Mouse (Mus musculus) liver, embryonic 15.5 days (tissue): Measurements from ENCODE around the gene Ldb1. TPM values are rescaled to one million over a fixed set of nuclear protein-coding genes. Genes with fewer than 3 reads are reported as not detected.

Experiments used
- ATAC-seq: fragments of 200-750 bp; cut with Nextera tagmentation; 2 replicates; pipeline ENCODE4 v1.8.0; 2017; ENCODE audit warnings: moderate number of reproducible peaks, mild to moderate bottlenecking, moderate library complexity; ENCODE audit not compliant: insufficient read depth
- H3K27ac ChIP-seq: fragments of 300-500 bp; sonication (generic); replicated peaks from 2 replicates; pipeline ENCODE4 v1.5.1; 2015; ENCODE audit warnings: mild to moderate bottlenecking, inconsistent platforms
- H3K27me3 ChIP-seq: fragments of 300-500 bp; sonication (generic); 2 replicates; pipeline ENCODE4 v1.6.1; 2015; ENCODE audit warnings: mild to moderate bottlenecking, inconsistent platforms
- H3K36me3 ChIP-seq: fragments of 300-500 bp; sonication (generic); replicated peaks from 2 replicates; pipeline ENCODE4 v1.6.1; 2015; ENCODE audit warnings: moderate library complexity, mild to moderate bottlenecking, inconsistent platforms
- H3K4me1 ChIP-seq: fragments of 300-500 bp; sonication (generic); replicated peaks from 2 replicates; pipeline ENCODE4 v1.6.1; 2015; ENCODE audit warnings: inconsistent platforms
- H3K4me2 ChIP-seq: fragments of 300-500 bp; sonication (generic); 2 replicates; pipeline ENCODE4 v1.6.1; 2015; ENCODE audit warnings: moderate library complexity, mild to moderate bottlenecking, inconsistent platforms
- H3K4me3 ChIP-seq: fragments of 300-500 bp; sonication (generic); replicated peaks from 2 replicates; pipeline ENCODE4 v1.5.1; 2015; ENCODE audit warnings: mild to moderate bottlenecking, inconsistent platforms
- H3K9ac ChIP-seq: fragments of 300-500 bp; sonication (generic); 2 replicates; pipeline ENCODE4 v1.6.1; 2015; ENCODE audit warnings: moderate library complexity, mild to moderate bottlenecking, inconsistent platforms
- H3K9me3 ChIP-seq: fragments of 300-500 bp; sonication (generic); replicated peaks from 2 replicates; pipeline ENCODE4 v1.6.1; 2016; ENCODE audit warnings: inconsistent platforms
- WGBS: fragments of 180-500 bp; shearing (Covaris S2); methylation state at CpG from one replicate; pipeline ENCODE4 v1.1.7; 2015; ENCODE audit warnings: mixed read lengths; ENCODE audit not compliant: insufficient replicate concordance; 5-methylcytosine and 5-hydroxymethylcytosine counted together
- polyA plus RNA-seq: library from polyadenylated mRNA; unstranded; fragments of >200 nt; fragmentation: Nextera tagmentation; extraction: Ambion mirVana; gene quantifications from 2 replicates; pipeline ENCODE4 v1.2.1, GENCODE M21; 2015

Gene Ldb1
- 27.0 and 31.2 TPM in 2 replicates for polyA plus RNA-seq

DNA sequence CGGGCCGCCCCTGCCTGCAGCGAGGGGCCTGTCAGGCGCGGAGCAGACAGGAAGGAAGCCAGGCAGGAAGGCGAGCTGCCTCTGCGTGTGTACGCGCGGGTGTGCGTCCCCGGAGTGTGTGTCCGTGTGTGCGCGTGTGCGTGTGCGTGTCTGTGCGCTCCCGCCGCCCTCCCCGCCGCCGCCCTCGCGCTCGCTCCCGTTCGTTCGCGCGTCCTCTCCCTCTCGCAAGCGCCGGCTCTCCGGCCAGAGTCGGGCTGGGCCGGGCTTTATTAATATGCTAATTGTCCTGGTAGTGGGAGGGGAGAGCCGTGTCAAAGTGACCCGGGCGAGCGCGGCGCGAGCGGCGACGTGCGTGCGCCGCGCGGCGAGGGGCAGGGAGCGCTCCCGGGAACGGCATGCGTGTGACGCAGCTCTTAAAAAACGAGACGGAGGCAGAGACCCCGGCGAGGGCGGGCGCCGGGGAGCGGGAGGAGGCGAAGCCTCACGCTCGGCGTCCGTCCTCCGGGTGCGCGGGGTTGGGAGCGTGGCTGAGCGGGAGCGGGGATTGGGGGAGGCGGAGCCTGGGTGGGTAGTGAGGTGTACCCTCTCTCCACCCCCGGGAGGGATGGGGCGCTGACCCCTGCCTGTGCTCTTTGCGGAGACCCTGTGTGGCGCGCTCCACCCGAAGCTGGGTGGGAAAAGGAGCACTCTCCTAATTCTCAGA lies at the start of gene Ldb1:
Gene Ldb1 (minus strand): TSS at position 222 of the 703 bp plus-strand sequence.
- peak within 1 kb of the TSS; percentile 93 for H3K27ac ChIP-seq
- under 1% methylated on average over 78 of the region's 84 CpGs for WGBS
- H3K27me3 ChIP-seq: peaks cover 31% of the 10 kb centered on the region
- no peaks in the 10 kb centered on the region for H3K9me3 ChIP-seq
- H3K4me2 ChIP-seq: peak within 1 kb of the TSS; percentile 99
- peaks cover 67% of the 10 kb centered on the region for H3K4me1 ChIP-seq
- H3K36me3 ChIP-seq: no peaks in the 10 kb centered on the region
- ATAC-seq: peak; percentile 70
- peak within 1 kb of the TSS; percentile 86 for H3K9ac ChIP-seq
- H3K4me3 ChIP-seq: peak within 1 kb of the TSS; percentile 89

DNA sequence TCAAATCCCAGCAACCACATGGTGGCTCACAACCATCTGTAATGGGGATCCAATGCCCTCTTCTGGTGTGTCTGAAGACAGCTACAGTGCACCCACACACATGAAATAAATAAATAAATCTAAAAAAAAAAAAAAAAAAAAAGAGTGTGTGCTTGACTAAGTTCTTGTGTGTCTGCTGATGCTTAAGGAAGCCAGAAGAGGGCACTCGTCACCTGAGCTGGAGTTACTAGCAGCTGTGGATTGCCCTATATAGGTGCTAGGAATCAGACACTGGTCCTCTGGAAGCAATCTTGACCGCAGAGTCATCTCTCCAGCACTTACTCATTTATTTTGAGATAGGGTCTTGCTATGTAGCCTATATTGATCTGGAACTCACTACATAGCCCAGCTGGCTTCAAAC lies 49.1 kb upstream of the Ldb1 start:
- Histone ChIP-seq H3K9ac (no peak overlapping the region), H3K27ac (no peak overlapping the region), H3K27me3 (0 out of 2 replicates have a peak, but pooled peaks cover 4% of the 10 kb centered on the region), H3K36me3 (no peaks in the 10 kb centered on the region), H3K4me1 (no peaks in the 10 kb centered on the region), H3K4me3 (no peak overlapping the region), H3K4me2 (no peak overlapping the region), H3K9me3 (no peaks in the 10 kb centered on the region)
- no peak for ATAC-seq
- WGBS: 86% methylated on average over 2 of the region's 2 CpGs

DNA sequence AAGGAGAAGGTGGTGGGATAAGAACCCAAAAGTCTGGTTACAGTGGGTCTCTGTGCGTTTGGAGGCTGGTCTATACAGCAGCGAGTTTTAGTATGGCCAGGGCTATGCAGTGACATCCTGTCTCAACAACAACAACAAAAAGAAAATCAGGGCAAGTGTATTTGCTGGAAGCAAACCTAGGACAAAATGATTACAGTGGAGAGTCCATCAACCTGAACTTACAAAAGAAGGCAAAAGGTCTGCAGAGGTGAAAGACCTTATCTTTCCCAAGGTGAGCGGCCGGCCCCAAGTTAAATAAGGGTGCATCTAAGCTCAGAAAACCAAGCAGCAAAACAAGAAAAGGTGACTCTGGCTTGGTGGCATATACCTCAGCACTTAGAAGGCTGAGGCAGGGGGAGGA lies 46.6 kb upstream of the Ldb1 start:
- Histone ChIP-seq H3K9me3 (no peaks in the 10 kb centered on the region), H3K4me3 (no peak overlapping the region), H3K27me3 (0 out of 2 replicates have a peak, but pooled peaks cover 4% of the 10 kb centered on the region), H3K4me2 (no peak overlapping the region), H3K36me3 (no peaks in the 10 kb centered on the region), H3K9ac (no peak overlapping the region), H3K27ac (no peak overlapping the region), H3K4me1 (no peaks in the 10 kb centered on the region)
- WGBS: 71% methylated on average over 4 of the region's 4 CpGs
- no peak for ATAC-seq

DNA sequence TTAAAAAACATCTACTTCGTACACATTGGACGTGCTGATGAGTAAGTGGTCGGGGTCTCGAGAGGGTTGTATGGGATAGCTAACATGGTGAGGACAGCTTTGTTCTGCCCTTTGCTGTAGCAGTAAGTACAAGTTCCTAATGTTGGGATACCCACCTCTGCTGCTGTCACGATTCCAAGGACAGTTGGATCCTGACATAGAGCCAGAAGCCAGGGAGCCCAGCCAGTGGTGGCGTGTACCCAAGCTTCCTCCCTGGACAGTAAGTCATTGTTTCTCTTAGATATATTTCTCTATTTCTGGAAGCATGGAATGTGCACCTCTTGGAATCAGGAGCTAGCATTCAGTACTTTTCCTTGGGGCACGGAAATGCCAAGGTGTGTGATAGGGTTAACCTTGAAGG lies 42.9 kb upstream of the Ldb1 start:
- no peak for ATAC-seq
- Histone ChIP-seq H3K27ac (no peak overlapping the region), H3K27me3 (0 out of 2 replicates have a peak, but pooled peaks cover 4% of the 10 kb centered on the region), H3K9ac (no peak overlapping the region), H3K4me1 (no peaks in the 10 kb centered on the region), H3K4me2 (no peak overlapping the region), H3K9me3 (no peaks in the 10 kb centered on the region), H3K4me3 (no peak overlapping the region), H3K36me3 (peaks cover 28% of the 10 kb centered on the region)
- WGBS: 71% methylated on average over 7 of the region's 7 CpGs

DNA sequence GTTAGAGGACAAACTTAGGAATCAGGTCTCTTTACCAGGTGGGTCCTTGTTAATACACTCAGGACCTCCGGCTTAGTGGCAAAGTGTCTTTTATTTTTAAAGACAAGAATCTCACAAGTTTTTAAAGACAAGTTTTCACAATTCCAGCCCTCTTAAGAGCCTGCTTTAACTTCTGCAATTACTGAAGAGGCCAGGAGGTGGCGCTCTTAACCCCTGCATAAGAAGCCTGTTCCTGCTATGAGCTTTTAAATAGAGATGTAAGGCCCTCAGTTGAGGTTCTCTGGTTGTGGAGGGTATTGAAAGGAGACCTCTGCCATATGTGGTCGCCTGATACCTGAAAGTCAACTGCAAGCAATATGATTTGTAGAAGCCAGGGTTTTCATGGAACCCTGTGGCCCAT lies 41.3 kb upstream of the Ldb1 start:
- H3K27me3 ChIP-seq: no peaks in the 10 kb centered on the region
- peaks cover 43% of the 10 kb centered on the region for H3K36me3 ChIP-seq
- ATAC-seq: no peak
- H3K9me3 ChIP-seq: no peaks in the 10 kb centered on the region
- no peak overlapping the region for H3K27ac ChIP-seq
- H3K9ac ChIP-seq: no peak overlapping the region
- WGBS: 30% methylated on average over 3 of the region's 3 CpGs
- H3K4me1 ChIP-seq: no peaks in the 10 kb centered on the region
- H3K4me3 ChIP-seq: no peak overlapping the region
- no peak overlapping the region for H3K4me2 ChIP-seq

DNA sequence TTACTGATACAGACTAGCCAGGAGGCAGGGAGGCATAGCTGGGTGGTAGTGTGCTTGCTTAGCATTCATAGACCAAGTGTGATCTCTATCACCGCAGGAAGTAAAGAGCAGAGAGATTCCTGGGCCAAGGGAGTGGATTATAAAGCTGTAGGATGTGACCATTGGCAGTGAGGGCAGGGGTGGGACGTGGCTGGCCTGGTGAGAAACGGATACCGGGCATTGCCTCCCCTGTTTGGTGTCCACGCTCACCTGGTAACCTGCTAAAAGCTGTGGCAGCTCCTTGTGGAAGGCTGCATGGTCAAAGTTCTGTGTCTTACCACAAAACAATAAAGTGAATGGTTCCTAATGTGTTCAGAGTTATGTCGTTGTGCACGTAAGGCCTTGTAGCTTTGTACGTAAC lies 40.2 kb upstream of the Ldb1 start:
- WGBS: 84% methylated on average over 8 of the region's 8 CpGs
- ATAC-seq: no peak
- Histone ChIP-seq H3K4me3 (no peak overlapping the region), H3K36me3 (peaks cover 54% of the 10 kb centered on the region), H3K4me1 (no peaks in the 10 kb centered on the region), H3K9ac (no peak overlapping the region), H3K9me3 (no peaks in the 10 kb centered on the region), H3K27ac (no peak overlapping the region), H3K4me2 (no peak overlapping the region), H3K27me3 (no peaks in the 10 kb centered on the region)

DNA sequence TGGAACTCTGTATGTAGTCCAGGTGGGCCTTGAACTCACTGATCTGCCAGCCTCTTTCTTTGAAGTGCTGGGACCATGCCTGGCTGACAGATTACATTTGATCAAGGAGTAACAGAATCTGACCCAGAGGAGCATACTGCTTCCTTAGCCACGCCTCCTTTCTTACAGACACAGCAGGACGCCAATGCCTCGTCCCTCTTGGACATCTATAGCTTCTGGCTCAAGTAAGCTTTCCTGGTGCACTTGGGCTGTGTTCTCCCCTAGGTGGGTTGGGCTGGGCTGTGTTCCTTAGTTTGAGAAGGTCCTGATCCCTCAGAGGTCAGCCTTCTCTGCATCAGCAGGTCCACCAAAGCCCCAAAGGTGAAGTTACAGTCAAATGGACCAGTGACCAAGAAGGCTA lies 33.5 kb upstream of the Ldb1 start:
- Histone ChIP-seq H3K9me3 (no peaks in the 10 kb centered on the region), H3K4me3 (no peak overlapping the region), H3K36me3 (peaks cover 60% of the 10 kb centered on the region), H3K9ac (no peak overlapping the region), H3K27ac (no peak overlapping the region), H3K4me1 (peaks cover 42% of the 10 kb centered on the region), H3K4me2 (no peak overlapping the region), H3K27me3 (no peaks in the 10 kb centered on the region)
- no peak for ATAC-seq
- WGBS: 67% methylated on average over 3 of the region's 3 CpGs

DNA sequence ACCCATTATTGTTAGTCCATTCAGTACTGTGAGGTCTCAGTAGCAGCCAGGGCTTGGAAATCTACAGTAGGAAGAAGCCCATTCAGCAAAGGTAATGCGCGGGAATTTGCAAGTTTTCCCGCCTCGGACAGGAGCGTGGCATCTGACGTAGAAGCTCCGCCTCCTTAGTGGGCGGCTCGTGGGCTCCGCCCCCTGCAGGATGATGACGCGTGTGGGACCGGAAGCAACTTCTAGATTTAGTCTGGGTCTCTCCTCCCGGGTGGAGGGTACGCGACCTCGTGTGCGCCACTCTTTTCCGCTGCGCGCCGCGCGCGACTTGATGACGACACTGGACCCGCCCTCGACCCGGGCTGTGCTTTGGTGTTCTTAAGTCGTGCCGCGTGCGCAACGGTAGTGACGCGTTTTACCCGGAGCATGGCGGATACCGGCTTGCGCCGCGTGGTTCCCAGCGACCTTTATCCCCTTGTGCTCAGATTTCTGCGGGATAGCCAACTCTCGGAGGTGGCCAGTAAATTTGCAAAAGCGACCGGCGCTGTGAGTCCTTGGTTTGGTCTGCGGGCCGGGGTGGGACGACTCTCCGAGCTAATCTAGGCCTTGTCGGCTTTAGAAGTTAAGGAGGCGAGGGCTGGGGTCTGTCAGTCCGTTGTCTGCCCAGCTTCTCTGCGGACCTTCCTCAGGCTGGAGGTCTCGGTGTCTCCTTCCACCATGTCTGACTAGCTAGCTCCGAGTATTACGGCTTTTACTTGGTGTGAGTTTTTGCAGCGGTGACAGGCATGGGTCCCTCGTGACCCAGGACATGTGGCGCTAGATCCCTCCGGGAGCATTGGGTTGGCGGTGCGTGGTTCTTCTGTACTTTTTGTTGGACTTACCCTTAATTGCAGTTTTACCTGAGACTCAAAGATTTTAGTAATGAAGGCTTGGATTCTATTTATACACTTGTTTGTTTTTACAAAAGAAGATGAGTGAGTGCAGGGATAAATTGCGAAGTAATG lies 30.9 kb upstream of the Ldb1 start, which contains the start of gene Nolc1:
Gene Nolc1 (plus strand): TSS at position 248 of the 992 bp plus-strand sequence.
- Histone ChIP-seq H3K27me3 (no peaks in the 10 kb centered on the region), H3K27ac (peak within 1 kb of the TSS; percentile 77), H3K4me3 (peak within 1 kb of the TSS; percentile 86), H3K4me2 (peak within 1 kb of the TSS; percentile 92), H3K36me3 (peaks cover 60% of the 10 kb centered on the region), H3K9me3 (no peaks in the 10 kb centered on the region), H3K9ac (peak within 1 kb of the TSS; percentile 74), H3K4me1 (peaks cover 45% of the 10 kb centered on the region)
- peak; percentile 95 for ATAC-seq
- WGBS: under 1% methylated on average over 66 of the region's 66 CpGs

DNA sequence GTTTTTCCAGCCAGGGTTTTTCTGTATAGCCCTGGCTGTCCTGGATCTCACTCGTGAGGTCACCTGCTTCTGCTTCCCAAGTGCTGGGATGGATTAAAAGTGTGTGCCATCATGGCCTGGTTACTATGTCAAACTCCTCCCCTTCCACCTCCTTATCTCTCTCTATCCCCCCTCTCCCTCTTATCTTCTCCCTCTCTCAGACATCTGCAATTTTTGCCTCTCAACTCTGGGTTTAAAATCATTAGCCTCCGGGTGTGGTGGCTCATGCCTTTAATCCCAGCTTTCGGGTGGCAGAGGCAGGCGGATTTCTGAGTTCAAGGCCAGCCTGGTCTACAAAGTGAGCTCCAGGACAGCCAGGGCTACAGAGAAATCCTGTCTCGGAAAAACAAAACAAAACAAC lies 29.3 kb upstream of the Ldb1 start:
- Histone ChIP-seq H3K36me3 (peaks cover 59% of the 10 kb centered on the region), H3K4me3 (no peak overlapping the region), H3K4me1 (peaks cover 45% of the 10 kb centered on the region), H3K27ac (peak overlapping the region; percentile 76), H3K27me3 (no peaks in the 10 kb centered on the region), H3K9ac (no peak overlapping the region), H3K4me2 (no peak overlapping the region), H3K9me3 (no peaks in the 10 kb centered on the region)
- ATAC-seq: 0 out of 2 replicates have a peak, but pooled peaks have one; percentile 8
- WGBS: 42% methylated on average over 5 of the region's 5 CpGs

DNA sequence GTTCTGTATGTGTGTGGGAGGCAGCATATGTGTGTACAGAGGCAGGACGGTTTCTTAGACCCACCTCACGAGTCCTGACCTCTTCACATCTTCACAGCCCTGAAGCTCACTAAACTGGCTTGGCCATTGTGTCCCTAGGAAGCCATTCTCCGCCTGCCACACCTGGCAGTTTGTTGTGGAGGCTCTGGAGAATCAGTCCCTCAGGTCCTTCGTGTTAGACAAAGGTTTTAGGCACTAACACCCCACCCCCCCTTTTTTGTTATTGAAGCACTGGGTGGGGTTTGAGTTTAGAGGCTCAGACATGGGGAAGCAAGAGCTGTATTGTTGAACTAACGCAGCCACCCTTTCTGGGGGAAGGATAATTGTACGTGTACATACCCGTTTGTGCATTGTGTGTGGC lies 28.3 kb upstream of the Ldb1 start:
- Histone ChIP-seq H3K9me3 (no peaks in the 10 kb centered on the region), H3K4me2 (no peak overlapping the region), H3K9ac (no peak overlapping the region), H3K4me1 (peaks cover 41% of the 10 kb centered on the region), H3K4me3 (no peak overlapping the region), H3K27ac (peak overlapping the region; percentile 76), H3K27me3 (no peaks in the 10 kb centered on the region), H3K36me3 (peaks cover 57% of the 10 kb centered on the region)
- WGBS: 73% methylated on average over 7 of the region's 7 CpGs
- ATAC-seq: no peak

DNA sequence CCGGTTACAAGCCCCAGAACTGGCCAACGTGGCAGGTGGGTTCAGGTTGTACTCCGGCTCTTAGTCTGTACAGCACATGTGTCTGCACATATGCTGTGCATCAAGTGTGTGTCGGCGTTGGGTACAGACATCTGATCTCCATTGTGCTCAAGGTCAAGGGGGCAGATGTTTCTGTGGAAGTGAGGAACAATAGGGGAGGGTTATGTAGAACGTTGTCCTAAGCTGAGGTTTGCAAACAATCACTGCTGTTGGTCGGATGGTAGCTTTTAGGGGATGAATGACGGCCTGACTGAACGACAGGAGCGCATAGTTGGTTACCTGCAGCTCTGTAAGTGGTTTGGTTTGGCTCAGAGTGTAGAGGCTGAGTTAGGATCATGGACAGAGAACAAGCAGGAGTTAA lies 23.0 kb upstream of the Ldb1 start:
- Histone ChIP-seq H3K4me1 (no peaks in the 10 kb centered on the region; the same call in 1 of the 2 replicates), H3K9ac (no peak overlapping the region), H3K36me3 (peaks cover 97% of the 10 kb centered on the region), H3K9me3 (no peaks in the 10 kb centered on the region), H3K4me3 (no peak overlapping the region), H3K27ac (no peak overlapping the region), H3K4me2 (no peak overlapping the region), H3K27me3 (no peaks in the 10 kb centered on the region)
- 79% methylated on average over 10 of the region's 10 CpGs for WGBS
- no peak for ATAC-seq
